ENCODE assay signal across 8 mouse cellular contexts in the genomic region with DNA sequence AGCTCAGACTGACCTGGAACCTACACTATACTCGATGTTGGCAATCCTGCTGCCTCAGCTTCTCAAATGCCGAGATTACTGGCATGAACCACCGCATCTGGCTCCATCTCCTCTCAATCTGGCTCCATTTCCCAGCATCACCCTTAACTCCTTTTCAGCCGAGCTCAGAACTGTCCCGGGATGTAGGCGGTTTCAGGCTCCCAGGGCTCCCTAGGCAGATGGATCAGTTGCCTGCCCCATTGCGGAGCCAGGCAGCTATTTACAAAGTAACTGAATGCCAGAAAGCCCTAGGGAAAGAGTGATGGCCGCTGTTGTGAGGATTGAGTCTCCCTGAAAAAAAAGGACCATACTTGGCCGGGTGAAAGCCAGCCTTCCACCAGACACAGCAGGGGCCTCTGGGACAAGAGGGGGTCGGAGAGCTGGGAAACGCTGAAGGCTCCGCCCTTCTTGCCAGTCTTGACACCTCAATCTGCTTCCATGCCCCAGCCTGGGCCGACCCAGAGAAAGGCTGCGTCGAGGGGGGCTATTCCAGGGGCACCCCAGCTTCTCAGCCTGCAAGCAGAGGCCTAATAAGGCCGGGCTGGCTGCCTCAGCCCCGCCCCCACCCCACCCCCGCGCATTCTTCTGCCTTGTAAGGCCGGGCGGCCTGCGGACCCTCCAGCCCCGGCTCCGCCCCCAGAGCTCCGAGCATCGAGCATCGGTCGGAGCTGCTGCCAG. TPM values are rescaled to one million over a fixed set of nuclear protein-coding genes. Genes with fewer than 3 reads are reported as not detected.
DNase-seq lines count a peak whose midpoint lies in the region; ATAC-seq and TF ChIP-seq lines count a peak whose summit lies in the region.

Gene Myl9, plus strand, starts transcription at position 683 of the 717 bp plus-strand sequence.

- WGBS in thymus, adult 2 months = 39% methylated on average over 28 of the region's 28 CpGs
- 3% methylated on average over 28 of the region's 28 CpGs for WGBS in embryonic facial prominence, embryonic 15.5 days
- WGBS in heart, embryonic 14.5 days = 4% methylated on average over 28 of the region's 28 CpGs
- WGBS in lung, postnatal 0 days = 10% methylated on average over 24 of the region's 28 CpGs
- 3% methylated on average over 28 of the region's 28 CpGs for WGBS in stomach, embryonic 14.5 days

- no peaks in the 10 kb centered on the region for H3K36me3 ChIP-seq in thymus, adult 2 months (ENCODE audit: control insufficient read depth, insufficient read depth, low read length)
- no peaks in the 10 kb centered on the region for H3K36me3 ChIP-seq in embryonic facial prominence, embryonic 15.5 days
- H3K36me3 ChIP-seq in heart, embryonic 14.5 days (ENCODE audit: control insufficient read depth, insufficient read depth, low read length) = peaks cover 14% of the 10 kb centered on the region
- no peaks in the 10 kb centered on the region for H3K36me3 ChIP-seq in lung, postnatal 0 days (ENCODE audit: insufficient read depth, low read length)
- no peaks in the 10 kb centered on the region; the same call in 1 of the 2 replicates for H3K36me3 ChIP-seq in stomach, embryonic 14.5 days (ENCODE audit: control insufficient read depth, insufficient read depth, low read length)

- H3K27ac ChIP-seq in thymus, adult 2 months (ENCODE audit: control insufficient read depth, insufficient read depth, low read length) = no peak within 1 kb of the TSS
- H3K27ac ChIP-seq in embryonic facial prominence, embryonic 15.5 days (replicated peaks) = peak within 1 kb of the TSS; percentile 87
- peak within 1 kb of the TSS; percentile 92 to 99 for H3K27ac ChIP-seq in heart, embryonic 14.5 days (replicated peaks in 1 of 2; ENCODE audit: control insufficient read depth in 1 of 2, insufficient read depth in 1 of 2, low read depth in 2 of 2, low read length in 2 of 2)
- H3K27ac ChIP-seq in lung, postnatal 0 days (ENCODE audit: low read length) = peak within 1 kb of the TSS; percentile 73
- peak within 1 kb of the TSS; percentile 96 for H3K27ac ChIP-seq in stomach, embryonic 14.5 days (ENCODE audit: low read length)

- ATAC-seq in embryonic facial prominence, embryonic 15.5 days (ENCODE audit: insufficient number of reproducible peaks, low FRiP score, low TSS enrichment, low read depth) = peak; percentile 90
- peak; percentile 87 for ATAC-seq in heart, embryonic 14.5 days (ENCODE audit: insufficient number of reproducible peaks, insufficient read depth, low FRiP score, low read depth)
- peak; percentile 91 for ATAC-seq in lung, postnatal 0 days
- peak; percentile 87 for ATAC-seq in stomach, embryonic 14.5 days (ENCODE audit: insufficient number of reproducible peaks, insufficient read depth, low FRiP score, low read depth)

- no peak within 1 kb of the TSS for H3K4me3 ChIP-seq in thymus, adult 2 months (ENCODE audit: control insufficient read depth, insufficient read depth, low read length)
- H3K4me3 ChIP-seq in embryonic facial prominence, embryonic 15.5 days (replicated peaks) = peak within 1 kb of the TSS; percentile 45
- peak within 1 kb of the TSS; percentile 54 to 58 for H3K4me3 ChIP-seq in heart, embryonic 14.5 days (ENCODE audit: control insufficient read depth in 1 of 2, insufficient read depth in 1 of 2, low read depth in 1 of 2, low read length in 2 of 2)
- H3K4me3 ChIP-seq in lung, postnatal 0 days (ENCODE audit: low read depth, low read length) = peak within 1 kb of the TSS; percentile 29
- peak within 1 kb of the TSS; percentile 38 for H3K4me3 ChIP-seq in stomach, embryonic 14.5 days (ENCODE audit: low read depth, low read length)

- TF ChIP-seq CTCF in thymus, adult 2 months (IDR thresholded peaks at IDR 0.05; ENCODE audit: borderline replicate concordance, control insufficient read depth, extremely low read depth, insufficient read depth, low read length, poor library complexity) = no peak
- TF ChIP-seq CTCF in lung, postnatal 0 days (IDR thresholded peaks at IDR 0.05) = no peak

- no peaks in the 10 kb centered on the region for H3K9me3 ChIP-seq in embryonic facial prominence, embryonic 15.5 days (replicated peaks)
- H3K9me3 ChIP-seq in heart, embryonic 14.5 days (ENCODE audit: control insufficient read depth, low read length) = no peaks in the 10 kb centered on the region
- H3K9me3 ChIP-seq in lung, postnatal 0 days (ENCODE audit: low read length) = no peaks in the 10 kb centered on the region
- H3K9me3 ChIP-seq in stomach, embryonic 14.5 days (ENCODE audit: control insufficient read depth, low read depth, low read length) = no peaks in the 10 kb centered on the region

- peaks cover 2% of the 10 kb centered on the region; the same call in 1 of the 2 replicates for H3K4me1 ChIP-seq in thymus, adult 2 months (replicated peaks; ENCODE audit: control insufficient read depth, insufficient read depth, low read length)
- peaks cover 41% of the 10 kb centered on the region for H3K4me1 ChIP-seq in embryonic facial prominence, embryonic 15.5 days
- peaks cover 28 to 32% of the 10 kb centered on the region in 2 experiments for H3K4me1 ChIP-seq in heart, embryonic 14.5 days (ENCODE audit: control insufficient read depth in 2 of 2, insufficient read depth in 2 of 2, low read length in 2 of 2)
- peaks cover 3% of the 10 kb centered on the region; the same call in 1 of the 2 replicates for H3K4me1 ChIP-seq in lung, postnatal 0 days (ENCODE audit: insufficient read depth, low read depth, low read length)
- H3K4me1 ChIP-seq in stomach, embryonic 14.5 days (ENCODE audit: control insufficient read depth, insufficient read depth, low read length) = peaks cover 5% of the 10 kb centered on the region; the same call in 1 of the 2 replicates

- H3K9ac ChIP-seq in embryonic facial prominence, embryonic 15.5 days = peak within 1 kb of the TSS; percentile 16
- H3K9ac ChIP-seq in heart, embryonic 14.5 days (ENCODE audit: low read length) = peak within 1 kb of the TSS; percentile 88
- H3K9ac ChIP-seq in lung, postnatal 0 days (replicated peaks; ENCODE audit: low read depth) = peak within 1 kb of the TSS; percentile 19; the same call in 1 of the 2 replicates
- H3K9ac ChIP-seq in stomach, embryonic 14.5 days (replicated peaks; ENCODE audit: low read depth, low read length) = peak within 1 kb of the TSS; percentile 66

- peak within 1 kb of the TSS; percentile 66 for H3K4me2 ChIP-seq in embryonic facial prominence, embryonic 15.5 days (replicated peaks)
- H3K4me2 ChIP-seq in heart, embryonic 14.5 days (ENCODE audit: low read length) = peak within 1 kb of the TSS; percentile 72
- peak within 1 kb of the TSS; percentile 57 for H3K4me2 ChIP-seq in lung, postnatal 0 days (replicated peaks; ENCODE audit: low read depth, low read length)
- peak within 1 kb of the TSS; percentile 62 for H3K4me2 ChIP-seq in stomach, embryonic 14.5 days (replicated peaks; ENCODE audit: low read depth, low read length)

- TF ChIP-seq POLR2A in thymus, adult 2 months (IDR thresholded peaks at IDR 0.05; ENCODE audit: control insufficient read depth, extremely low read depth, insufficient read depth, low read length, poor library complexity) = no peak

- H3K27me3 ChIP-seq in thymus, adult 2 months (ENCODE audit: control insufficient read depth, insufficient read depth, low read length) = no peaks in the 10 kb centered on the region; the same call in 1 of the 2 replicates
- H3K27me3 ChIP-seq in embryonic facial prominence, embryonic 15.5 days = no peaks in the 10 kb centered on the region
- H3K27me3 ChIP-seq in heart, embryonic 14.5 days (ENCODE audit: control insufficient read depth, insufficient read depth, low read length) = no peaks in the 10 kb centered on the region
- H3K27me3 ChIP-seq in lung, postnatal 0 days (replicated peaks; ENCODE audit: insufficient read depth, low read length) = no peaks in the 10 kb centered on the region
- no peaks in the 10 kb centered on the region for H3K27me3 ChIP-seq in stomach, embryonic 14.5 days (ENCODE audit: control insufficient read depth, insufficient read depth, low read length)

- DNase-seq in thymus, adult 2 months = no peak
- no peak for DNase-seq in thymus, postnatal 25 days
- DNase-seq in kidney, postnatal 36 days = peak; percentile 39 to 66
- peak; percentile 87 for DNase-seq in lung, postnatal 0 days (ENCODE audit: low spot score)
- no peak for DNase-seq in T-cell, adult 2 months (ENCODE audit: low spot score)

- TF ChIP-seq EP300 in lung, postnatal 0 days (IDR thresholded peaks at IDR 0.05) = no peak

RNA-seq across cellular contexts. Expression of gene Myl9, which starts in this region (rescaled TPM):
- polyA plus RNA-seq in thymus, adult 2 months (2012; rRNA removed) = 32.3 and 32.4 TPM in 2 replicates
- 245 and 251 TPM in 2 replicates for polyA plus RNA-seq in embryonic facial prominence, embryonic 15.5 days (2015; fragmentation: Nextera tagmentation; extraction: Ambion mirVana)
- polyA plus RNA-seq in heart, embryonic 14.5 days (2014; fragmentation: Nextera tagmentation; extraction: Ambion mirVana) = 2,013 and 2,167 TPM in 2 replicates
- polyA plus RNA-seq in lung, postnatal 0 days (2015; fragmentation: Nextera tagmentation; extraction: Ambion mirVana) = 222 and 240 TPM in 2 replicates
- 1,732 and 1,736 TPM in 2 replicates for polyA plus RNA-seq in stomach, embryonic 14.5 days (2014; fragmentation: Nextera tagmentation; extraction: Ambion mirVana)

Comparison
In these comparisons a context has a peak if more than half of its experiments do, and no peak if none do; other contexts are left out.
1. DNase-seq: peak in kidney, postnatal 36 days (2 of 2) and lung, postnatal 0 days (single experiment); none in thymus, adult 2 months (single experiment), thymus, postnatal 25 days (single experiment) and T-cell, adult 2 months (single experiment).
2. H3K9ac ChIP-seq: peak in every context shown above with its lines; median percentile 88 in heart, embryonic 14.5 days; 66 in stomach, embryonic 14.5 days; 19 in lung, postnatal 0 days; 16 in embryonic facial prominence, embryonic 15.5 days.
3. Peak in every context shown above with its lines, with median percentiles within 50 percentile points of each other: ATAC-seq and H3K4me2 ChIP-seq.